Mouse (Mus musculus) ES-Bruce4 (cell line): Measurements from ENCODE around the gene Tmem110. TPM values are rescaled to one million over a fixed set of nuclear protein-coding genes. Genes with fewer than 3 reads are reported as not detected.

Source experiments
- H3K27ac ChIP-seq: 2 replicates; pipeline ENCODE4 v1.5.1; 2012; ENCODE audit warnings: low read length, inconsistent platforms; ENCODE audit not compliant: insufficient read depth
- H3K27me3 ChIP-seq: 2 replicates; pipeline ENCODE4 v1.6.1; 2012; ENCODE audit warnings: mild to moderate bottlenecking, low read length, inconsistent platforms; ENCODE audit not compliant: control insufficient read depth, poor library complexity, insufficient read depth, severe bottlenecking
- H3K36me3 ChIP-seq: 2 replicates; pipeline ENCODE4 v1.6.1; 2012; ENCODE audit warnings: inconsistent platforms, mild to moderate bottlenecking, low read length, moderate library complexity; ENCODE audit not compliant: control insufficient read depth, poor library complexity, insufficient read depth, severe bottlenecking
- H3K4me1 ChIP-seq: one replicate; pipeline ENCODE4 v1.8.1; 2011; ENCODE audit warnings: low read length; ENCODE audit not compliant: control insufficient read depth, insufficient read depth
- H3K4me3 ChIP-seq: 2 replicates; pipeline ENCODE4 v1.5.1; 2011; ENCODE audit warnings: low read depth, mild to moderate bottlenecking, low read length
- H3K9ac ChIP-seq: 2 replicates; pipeline ENCODE4 v1.6.1; 2012; ENCODE audit warnings: low read depth, mild to moderate bottlenecking, inconsistent platforms; ENCODE audit not compliant: poor library complexity, severe bottlenecking
- H3K9me3 ChIP-seq: replicated peaks from 2 replicates; pipeline ENCODE4 v1.6.1; 2012; ENCODE audit warnings: mild to moderate bottlenecking, low read length, inconsistent platforms; ENCODE audit not compliant: control insufficient read depth, poor library complexity, insufficient read depth, severe bottlenecking
- CTCF ChIP-seq: IDR thresholded peaks from one replicate; pipeline ENCODE4 v1.8.1; 2011; ENCODE audit warnings: low read depth, low read length
- EP300 ChIP-seq: IDR thresholded peaks from 2 replicates; pipeline ENCODE4 v1.6.1; 2011; ENCODE audit warnings: low read depth, low read length; ENCODE audit not compliant: insufficient read depth
- POLR2A ChIP-seq: IDR thresholded peaks from one replicate; pipeline ENCODE4 v1.8.1; 2011; ENCODE audit warnings: low read length; ENCODE audit not compliant: insufficient read depth
- polyA plus RNA-seq: library from polyadenylated mRNA; stranded (reverse); fragments of >200 nt; gene quantifications from 2 replicates; pipeline ENCODE4 v1.2.4, GENCODE M21; 2011; ENCODE audit warnings: low read depth; ENCODE audit not compliant: missing spikeins, insufficient read depth, insufficient read length

Tmem110 gene
- polyA plus RNA-seq, 1 experiment = 18.1 TPM

DNA sequence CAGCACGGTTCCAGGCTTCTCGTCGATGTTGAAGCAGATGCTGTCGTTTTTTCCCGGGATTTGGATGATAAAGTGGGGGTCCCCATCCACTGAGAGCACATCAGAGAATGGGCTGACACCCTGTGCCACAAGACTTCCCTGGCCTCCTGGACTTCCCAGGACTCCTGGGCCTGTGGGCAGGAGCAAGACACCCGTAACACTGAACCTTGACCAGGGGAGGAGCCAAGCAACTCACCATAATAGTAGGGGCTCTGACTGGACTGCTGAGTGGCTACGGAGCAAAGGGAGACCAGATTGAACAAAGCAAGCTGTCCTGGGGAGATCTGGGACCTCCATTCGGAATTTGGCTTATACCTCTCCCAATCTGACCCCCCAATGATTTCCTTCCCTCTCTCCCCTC, 87.3 kb downstream of the Tmem110 start:
- no peak for TF ChIP-seq EP300
- no peak for TF ChIP-seq POLR2A
- TF ChIP-seq CTCF = no peak
- Histone ChIP-seq H3K27ac (no peak overlapping the region), H3K9me3 (no peaks in the 10 kb centered on the region), H3K4me1 (no peaks in the 10 kb centered on the region), H3K9ac (no peak overlapping the region), H3K36me3 (no peaks in the 10 kb centered on the region), H3K4me3 (no peak overlapping the region), H3K27me3 (no peaks in the 10 kb centered on the region)

DNA sequence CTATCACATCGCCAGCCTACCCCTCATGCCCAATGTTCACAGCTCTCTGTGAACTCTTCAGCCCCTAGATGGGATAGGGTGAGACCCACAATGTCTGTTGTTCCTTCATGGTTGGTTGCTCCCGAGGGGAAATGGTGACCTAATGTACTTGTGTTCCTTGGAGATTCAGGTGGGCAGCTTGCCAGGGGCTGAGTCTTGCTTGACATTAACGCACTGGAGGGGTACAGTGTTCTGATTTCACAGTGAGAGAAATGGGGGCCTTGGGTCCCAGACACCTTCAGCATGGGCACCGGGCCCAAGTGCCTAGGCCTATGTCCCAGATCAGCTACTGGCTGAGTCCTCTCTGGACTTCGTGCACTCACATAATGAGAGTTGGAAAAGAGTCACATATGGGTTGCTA, 88.0 kb downstream of the Tmem110 start:
- Histone ChIP-seq H3K9me3 (no peaks in the 10 kb centered on the region), H3K9ac (no peak overlapping the region), H3K4me1 (no peaks in the 10 kb centered on the region), H3K4me3 (no peak overlapping the region), H3K27me3 (no peaks in the 10 kb centered on the region), H3K36me3 (no peaks in the 10 kb centered on the region), H3K27ac (no peak overlapping the region)
- no peak for TF ChIP-seq EP300
- no peak for TF ChIP-seq POLR2A
- TF ChIP-seq CTCF = no peak

DNA sequence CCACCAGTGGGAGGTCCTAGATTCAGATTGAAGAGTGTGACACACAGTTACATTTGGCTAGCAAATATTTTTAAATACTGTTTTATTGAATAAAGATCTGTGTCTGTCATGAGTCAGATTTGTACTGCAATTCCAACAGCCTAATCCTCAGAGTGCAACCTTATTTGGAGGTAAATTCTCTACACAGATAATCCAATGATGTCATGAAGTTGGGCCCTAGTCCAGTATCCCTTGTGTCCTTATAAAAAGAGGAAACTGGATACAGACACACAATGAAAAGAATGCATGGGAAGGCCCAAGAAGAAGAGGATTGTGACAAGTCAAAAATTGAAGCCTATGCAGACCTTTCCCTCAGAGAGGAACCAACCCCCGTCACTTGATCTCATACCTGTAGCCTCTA, 91.1 kb downstream of the Tmem110 start:
- no peaks in the 10 kb centered on the region for H3K9me3 ChIP-seq
- TF ChIP-seq EP300 = no peak
- no peak for TF ChIP-seq CTCF
- no peak for TF ChIP-seq POLR2A
- no peak overlapping the region for H3K9ac ChIP-seq

DNA sequence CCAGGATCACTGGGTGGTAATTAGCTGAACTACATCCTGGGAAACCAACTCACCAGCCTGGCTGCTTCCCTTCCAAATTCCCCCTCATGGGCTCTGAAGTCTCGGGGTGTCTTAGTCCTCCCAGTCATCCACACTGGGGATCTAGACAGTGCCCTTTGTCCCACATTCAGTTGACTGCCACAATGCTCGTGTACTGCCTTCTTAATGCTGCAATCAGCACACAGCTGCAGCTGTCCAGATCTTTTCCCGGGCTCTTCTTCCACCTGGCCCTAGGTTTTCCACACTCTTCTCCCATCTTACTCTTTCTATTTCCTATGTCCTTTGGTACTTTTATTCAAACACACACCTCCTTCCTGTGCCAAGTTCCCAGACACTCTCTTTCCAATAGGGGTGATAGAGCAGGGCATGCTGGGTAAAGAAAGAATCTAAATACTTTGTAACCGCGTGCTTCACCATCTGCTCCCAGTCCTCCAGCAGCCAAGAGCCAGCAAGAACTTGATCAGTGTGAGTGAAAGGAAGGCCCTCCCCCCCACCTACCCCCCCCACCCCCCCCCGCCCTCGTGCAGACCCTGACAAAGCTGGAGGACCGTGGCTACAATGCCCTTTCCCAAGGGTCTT, 96.8 kb downstream of the Tmem110 start:
- Histone ChIP-seq H3K27ac (no peak overlapping the region), H3K9ac (no peak overlapping the region), H3K27me3 (no peaks in the 10 kb centered on the region), H3K4me1 (no peaks in the 10 kb centered on the region), H3K4me3 (no peak overlapping the region), H3K36me3 (no peaks in the 10 kb centered on the region), H3K9me3 (no peaks in the 10 kb centered on the region)
- TF ChIP-seq POLR2A (no peak), EP300 (no peak), CTCF (no peak)

More for the DNA sequence above, 91.1 kb downstream of the Tmem110 start:
- Histone ChIP-seq H3K36me3 (no peaks in the 10 kb centered on the region), H3K4me1 (no peaks in the 10 kb centered on the region), H3K27ac (no peak overlapping the region), H3K4me3 (no peak overlapping the region), H3K27me3 (no peaks in the 10 kb centered on the region)

DNA sequence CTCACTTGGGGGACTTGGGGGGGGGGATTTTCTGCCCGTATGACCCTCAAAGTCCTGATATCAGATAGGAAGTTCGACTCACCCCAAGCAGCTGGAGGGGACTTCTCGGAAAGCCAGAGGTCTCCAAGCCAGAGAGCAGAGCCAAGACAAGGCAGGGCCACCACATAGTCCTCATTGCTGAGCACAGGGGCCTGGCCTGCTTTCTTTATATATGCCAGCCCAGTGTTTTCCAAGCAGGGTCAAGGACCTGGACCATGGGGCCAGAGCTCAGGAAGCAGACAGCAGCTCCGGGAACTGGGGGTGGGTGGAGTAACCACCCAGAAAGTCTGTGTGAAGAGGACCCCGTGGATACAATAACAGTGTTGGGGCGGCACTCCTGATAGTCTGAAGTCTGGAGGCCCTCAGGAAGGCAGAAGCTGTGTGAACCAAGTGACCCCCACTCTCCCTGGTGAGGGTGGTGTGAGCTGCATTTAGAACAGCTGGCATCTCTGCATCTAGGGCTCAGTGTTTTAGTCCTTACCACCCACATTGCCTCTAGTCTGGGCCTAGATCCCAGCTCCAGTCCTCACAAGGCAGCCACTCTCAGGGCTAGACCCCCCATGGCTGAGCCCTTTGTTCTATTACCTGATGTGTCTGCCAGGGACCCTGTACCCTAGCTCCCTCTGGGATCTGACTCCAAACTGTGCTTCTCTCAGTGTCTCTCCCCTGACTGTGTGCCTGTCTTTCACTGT, 98.2 kb downstream of the Tmem110 start, which contains the start of gene Itih3:
TSS of gene Itih3 (minus strand) at position 386 of the 731 bp plus-strand sequence.
- no peaks in the 10 kb centered on the region for H3K9me3 ChIP-seq
- H3K27me3 ChIP-seq = no peaks in the 10 kb centered on the region
- no peaks in the 10 kb centered on the region for H3K36me3 ChIP-seq
- H3K9ac ChIP-seq = no peak within 1 kb of the TSS
- no peaks in the 10 kb centered on the region for H3K4me1 ChIP-seq
- no peak within 1 kb of the TSS for H3K27ac ChIP-seq
- no peak within 1 kb of the TSS for H3K4me3 ChIP-seq
- TF ChIP-seq CTCF = no peak
- TF ChIP-seq POLR2A = no peak
- no peak for TF ChIP-seq EP300

DNA sequence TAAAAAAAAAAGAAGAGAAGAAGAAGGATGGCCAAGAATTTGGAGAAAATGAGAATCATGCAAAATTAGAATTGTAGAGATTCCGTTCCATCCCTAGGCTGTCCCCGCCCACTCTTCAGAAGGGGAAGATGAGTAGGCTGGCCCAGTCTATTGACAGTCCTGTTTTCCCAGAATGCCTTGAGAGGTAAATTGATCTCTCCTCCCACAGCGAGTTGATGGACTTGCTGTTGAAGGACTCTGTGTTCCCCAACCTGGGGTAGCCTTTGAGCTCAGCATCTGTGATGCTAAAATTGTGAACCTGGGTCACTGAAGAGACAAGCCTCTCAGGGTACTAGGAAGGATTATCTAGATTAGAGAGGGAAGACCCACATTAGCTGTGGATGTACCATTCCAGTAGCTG, 100.1 kb downstream of the Tmem110 start:
- H3K4me3 ChIP-seq = no peak overlapping the region
- no peak for TF ChIP-seq EP300
- no peak for TF ChIP-seq CTCF
- no peak for TF ChIP-seq POLR2A

More for the DNA sequence above, 100.1 kb downstream of the Tmem110 start:
- no peak overlapping the region for H3K27ac ChIP-seq
- H3K9ac ChIP-seq = no peak overlapping the region
- H3K36me3 ChIP-seq = no peaks in the 10 kb centered on the region
- no peaks in the 10 kb centered on the region for H3K27me3 ChIP-seq
- no peaks in the 10 kb centered on the region for H3K4me1 ChIP-seq
- no peaks in the 10 kb centered on the region for H3K9me3 ChIP-seq

Other genes starting within 250 kb of the Tmem110 start
- gene Prkcd, start 199.4 kb upstream of the Tmem110 start, polyA plus RNA-seq = 46.3 and 47.5 TPM in 2 replicates
- 17.0 and 18.1 TPM in 2 replicates for gene Rft1, start 171.2 kb upstream of the Tmem110 start, polyA plus RNA-seq
- 9.8 and 12.0 TPM in 2 replicates for gene Sfmbt1, start 110.7 kb upstream of the Tmem110 start, polyA plus RNA-seq
- gene Mustn1, start 53.6 kb downstream of the Tmem110 start, polyA plus RNA-seq = 0.49 TPM in 1 of 2 replicates, not detected in the other
- 0.29 TPM in 1 of 2 replicates, not detected in the other for gene Itih4, start 60.9 kb downstream of the Tmem110 start, polyA plus RNA-seq
- not detected in 2 replicates for gene Itih3, start 98.2 kb downstream of the Tmem110 start, polyA plus RNA-seq
- not detected in 2 replicates for gene Itih1, start 117.7 kb downstream of the Tmem110 start, polyA plus RNA-seq
- gene Nek4, start 125.8 kb downstream of the Tmem110 start, polyA plus RNA-seq = 17.3 and 17.7 TPM in 2 replicates
- 29.1 and 36.4 TPM in 2 replicates for gene Glt8d1, start 175.8 kb downstream of the Tmem110 start, polyA plus RNA-seq
- 126 and 132 TPM in 2 replicates for gene Spcs1, start 176.1 kb downstream of the Tmem110 start, polyA plus RNA-seq
- gene Pbrm1, start 193.5 kb downstream of the Tmem110 start, polyA plus RNA-seq = 84.5 and 86.9 TPM in 2 replicates
- 380 and 391 TPM in 2 replicates for gene Gnl3, start 193.6 kb downstream of the Tmem110 start, polyA plus RNA-seq